ENCODE assay signal across 9 mouse cellular contexts in genomic region chr1:45860349-45860748, GRCm38 (mm10). TPM values are rescaled to one million over a fixed set of nuclear protein-coding genes. Genes with fewer than 3 reads are reported as not detected.
DNase-seq lines count a peak whose midpoint lies in the region; ATAC-seq and TF ChIP-seq lines count a peak whose summit lies in the region.
"Had no signal": no experiment of that assay in that cellular context is flagged by ENCODE, and none has a peak within 500 bp of the region (broad histone marks: within the 10 kb centered on the region; RNA-seq: fewer than 3 reads in every experiment).

No protein-coding gene starts in this region.

- H3K4me3 ChIP-seq in neural tube, embryonic 13.5 days = no peak overlapping the region
- no peak overlapping the region for H3K4me3 ChIP-seq in limb, embryonic 15.5 days
- H3K4me3 ChIP-seq in stomach, postnatal 0 days (ENCODE audit: low read depth, low read length) = no peak overlapping the region
- H3K4me3 ChIP-seq in cerebellum, adult 2 months (replicated peaks; ENCODE audit: insufficient read depth, low read depth, low read length) = no peak overlapping the region

- H3K4me1 ChIP-seq in neural tube, embryonic 13.5 days (replicated peaks) = no peaks in the 10 kb centered on the region
- peaks cover 16% of the 10 kb centered on the region for H3K4me1 ChIP-seq in limb, embryonic 15.5 days
- peaks cover 4% of the 10 kb centered on the region; the same call in 1 of the 2 replicates for H3K4me1 ChIP-seq in stomach, postnatal 0 days (replicated peaks; ENCODE audit: control insufficient read depth, insufficient read depth)
- H3K4me1 ChIP-seq in cerebellum, adult 2 months (ENCODE audit: control insufficient read depth, insufficient read depth, low read length) = no peaks in the 10 kb centered on the region

- no peak for ATAC-seq in neural tube, embryonic 13.5 days (ENCODE audit: low read depth)
- no peak for ATAC-seq in limb, embryonic 15.5 days (ENCODE audit: insufficient number of reproducible peaks, low FRiP score, low TSS enrichment, low read depth)
- no peak for ATAC-seq in stomach, postnatal 0 days (ENCODE audit: low FRiP score, low TSS enrichment)
- ATAC-seq in erythroid progenitor cell, adult 5-6 weeks (replicated peaks; ENCODE audit: low FRiP score, poor library complexity, severe bottlenecking) = no peak

- H3K9ac ChIP-seq in neural tube, embryonic 13.5 days = no peak overlapping the region
- no peak overlapping the region for H3K9ac ChIP-seq in limb, embryonic 15.5 days
- H3K9ac ChIP-seq in stomach, postnatal 0 days (ENCODE audit: low read length) = no peak overlapping the region

- H3K27ac ChIP-seq in neural tube, embryonic 13.5 days (replicated peaks) = 0 out of 2 replicates have a peak overlapping the region, but pooled peaks have one; percentile 23
- peak overlapping the region; percentile 38 for H3K27ac ChIP-seq in limb, embryonic 15.5 days
- H3K27ac ChIP-seq in stomach, postnatal 0 days (replicated peaks) = 0 out of 2 replicates have a peak overlapping the region, but pooled peaks have one; percentile 53
- H3K27ac ChIP-seq in cerebellum, adult 2 months (ENCODE audit: insufficient read depth, low read length) = no peak overlapping the region

- no peak for TF ChIP-seq POLR2A in cerebellum, adult 2 months (IDR thresholded peaks at IDR 0.05; ENCODE audit: borderline replicate concordance, insufficient read depth, low read length)

- H3K4me2 ChIP-seq in neural tube, embryonic 13.5 days = no peak overlapping the region
- no peak overlapping the region for H3K4me2 ChIP-seq in limb, embryonic 15.5 days
- no peak overlapping the region; the same call in 1 of the 2 replicates for H3K4me2 ChIP-seq in stomach, postnatal 0 days (replicated peaks; ENCODE audit: low read depth)

- WGBS in neural tube, embryonic 13.5 days = 64% methylated on average over 5 of the region's 5 CpGs
- WGBS in limb, embryonic 15.5 days = 33% methylated on average over 5 of the region's 5 CpGs
- WGBS in stomach, postnatal 0 days = 18% methylated on average over 5 of the region's 5 CpGs
- whole genome bisulfite sequencing in cerebellum, adult 2 months = 59% methylated on average over 5 of the region's 5 CpGs

- TF ChIP-seq EP300 in stomach, postnatal 0 days (optimal IDR thresholded peaks at IDR 0.05) = no peak

- intact Hi-C loops in heart, postnatal 14 days (cut with DNase I) = loop anchor here (5.0 kb wide), 1 partner anchor 33 kb away; no protein-coding TSS in a partner anchor

- H3K27me3 ChIP-seq in neural tube, embryonic 13.5 days = no peaks in the 10 kb centered on the region
- no peaks in the 10 kb centered on the region for H3K27me3 ChIP-seq in limb, embryonic 15.5 days
- H3K27me3 ChIP-seq in stomach, postnatal 0 days (ENCODE audit: control insufficient read depth, insufficient read depth, low read length) = no peaks in the 10 kb centered on the region
- no peaks in the 10 kb centered on the region for H3K27me3 ChIP-seq in cerebellum, adult 2 months (ENCODE audit: control insufficient read depth, insufficient read depth, low read length)

- H3K9me3 ChIP-seq in neural tube, embryonic 13.5 days = no peaks in the 10 kb centered on the region
- H3K9me3 ChIP-seq in limb, embryonic 15.5 days = peaks cover 4% of the 10 kb centered on the region; the same call in 1 of the 2 replicates
- no peaks in the 10 kb centered on the region for H3K9me3 ChIP-seq in stomach, postnatal 0 days (ENCODE audit: control insufficient read depth, low read length)

- peak; percentile 88 for DNase-seq in heart, adult 11 months
- DNase-seq in heart, postnatal 14 days = no peak
- no peak for DNase-seq in neural tube, embryonic 10.5 days (ENCODE audit: extremely low spot score, low spot score)
- DNase-seq in stomach, postnatal 0 days (ENCODE audit: low spot score) = no peak
- no peak for DNase-seq in cerebellum, adult 2 months

- no peaks in the 10 kb centered on the region for H3K36me3 ChIP-seq in neural tube, embryonic 13.5 days
- H3K36me3 ChIP-seq in limb, embryonic 15.5 days = no peaks in the 10 kb centered on the region
- H3K36me3 ChIP-seq in stomach, postnatal 0 days (ENCODE audit: control insufficient read depth, insufficient read depth, low read length) = no peaks in the 10 kb centered on the region

- TF ChIP-seq CTCF in stomach, postnatal 0 days (IDR thresholded peaks at IDR 0.05; ENCODE audit: low read depth) = no peak
- TF ChIP-seq CTCF in cerebellum, adult 2 months (IDR thresholded peaks at IDR 0.05; ENCODE audit: borderline replicate concordance, insufficient read depth, low read depth, low read length) = no peak

RNA-seq across cellular contexts. Expression of gene Gm5269, which starts 29.7 kb away (rescaled TPM):
- not detected for total RNA-seq in heart, postnatal 14 days (2021)
- polyA plus RNA-seq in neural tube, embryonic 13.5 days (2015; fragmentation: Nextera tagmentation; extraction: Ambion mirVana) = not detected in 2 replicates
- polyA plus RNA-seq in limb, embryonic 15.5 days (2015; fragmentation: Nextera tagmentation; extraction: Ambion mirVana) = not detected in 2 replicates
- polyA plus RNA-seq in stomach, postnatal 0 days (2015; fragmentation: Nextera tagmentation; extraction: Ambion mirVana) = not detected in 2 replicates
- polyA plus RNA-seq in cerebellum, adult 2 months (2012; rRNA removed) = not detected in 2 replicates
- total RNA-seq in erythroid progenitor cell, adult 5-6 weeks (2015; ENCODE audit: low replicate concordance) = not detected in 2 replicates
- total RNA-seq in erythroid progenitor cell, adult 5-6 weeks (2017; ENCODE audit: low replicate concordance) = not detected in 2 replicates
- total RNA-seq: left cerebral cortex, postnatal 14 days had no signal
